Mouse (Mus musculus) skeletal muscle tissue, postnatal 0 days (tissue): ENCODE results near the gene Cdh12. TPM values are rescaled to one million over a fixed set of nuclear protein-coding genes. Genes with fewer than 3 reads are reported as not detected.

Experiments
- microRNA-seq, 2 experiments: library from miRNA; unstranded; fragments of <30 nt; microRNA quantifications; one replicate each; pipeline ENCODE4; 2016
- polyA plus RNA-seq: library from polyadenylated mRNA; unstranded; fragments of >200 nt; fragmentation: Nextera tagmentation; extraction: Ambion mirVana; gene quantifications from 2 replicates; pipeline ENCODE4 v1.2.1, GENCODE M21; 2015

The Cdh12 gene
- polyA plus RNA-seq: 0.07 and 0.18 TPM in 2 replicates

GRCm38 (mm10) chr15:20448861-20449663, at the start of gene Cdh12:
Gene Cdh12 (plus strand): TSS chr15:20449265.

GRCm38 (mm10) chr15:20666650-20667049, 217.6 kb downstream of the Cdh12 start, which contains the start of gene Acot10:
Gene Acot10 (minus strand): TSS chr15:20666750.

Small RNA genes lying within 50 kb of the gene (microRNA-seq; reads per million reads assigned to microRNA genes)
- 0 reads per million in 2 experiments for gene Gm27397

Other genes starting within 250 kb of the Cdh12 start
- 0.11 and 0.27 TPM in 2 replicates for gene Acot10, start 217.5 kb downstream of the Cdh12 start, polyA plus RNA-seq